Mouse (Mus musculus) C2C12 (cell line): ENCODE data around the gene Nr5a2.

Experiments
- CTCF ChIP-seq: IDR thresholded peaks from one replicate; pipeline ENCODE4 v1.5.1; 2011; ENCODE audit not compliant: control insufficient read depth, insufficient read depth, insufficient read length
- MYOD1 ChIP-seq: IDR thresholded peaks from one replicate; pipeline ENCODE4 v1.6.1; 2011; ENCODE audit warnings: low read depth; ENCODE audit not compliant: control insufficient read depth, insufficient read length
- MYOG ChIP-seq: IDR thresholded peaks from one replicate; pipeline ENCODE4 v1.6.1; 2011; ENCODE audit not compliant: control insufficient read depth, insufficient read length; ENCODE audit errors: extremely low read depth
- USF1 ChIP-seq: IDR thresholded peaks from one replicate; pipeline ENCODE4 v1.6.1; 2011; ENCODE audit warnings: low read depth, mild to moderate bottlenecking, control low read depth, moderate library complexity

GRCm38 (mm10) chr1:136823897-136824296, 136.4 kb downstream of the Nr5a2 start:
- no peak for TF ChIP-seq CTCF
- TF ChIP-seq USF1 = no peak
- no peak for TF ChIP-seq MYOG
- TF ChIP-seq MYOD1 = no peak
